Mouse (Mus musculus) forebrain, embryonic 11.5 days (tissue): Measurements from ENCODE around the gene Tenm4. TPM values are rescaled to one million over a fixed set of nuclear protein-coding genes. Genes with fewer than 3 reads are reported as not detected.

Experiments used
- ATAC-seq: fragments of 200-750 bp; cut with Nextera tagmentation; replicated peaks from 2 replicates; pipeline ENCODE4 v1.8.0; 2017; ENCODE audit warnings: moderate TSS enrichment; ENCODE audit not compliant: low FRiP score
- DNase-seq: peaks from one replicate; pipeline ENCODE4 v3.0.0-alpha.2; 2017; ENCODE audit warnings: low spot score
- H3K27ac ChIP-seq: fragments of 300-500 bp; sonication (generic); 2 replicates; pipeline ENCODE4 v1.5.1; 2014; ENCODE audit warnings: low read depth, low read length
- H3K27me3 ChIP-seq: fragments of 300-500 bp; sonication (generic); 2 replicates; pipeline ENCODE4 v1.6.1; 2014; ENCODE audit warnings: mild to moderate bottlenecking, low read length, mixed read lengths; ENCODE audit not compliant: control insufficient read depth, insufficient read depth
- H3K36me3 ChIP-seq: fragments of 300-500 bp; sonication (generic); 2 replicates; pipeline ENCODE4 v1.6.1; 2014; ENCODE audit warnings: mild to moderate bottlenecking, low read length, moderate library complexity, mixed read lengths; ENCODE audit not compliant: control insufficient read depth, insufficient read depth
- H3K4me1 ChIP-seq: fragments of 300-500 bp; sonication (generic); replicated peaks from 2 replicates; pipeline ENCODE4 v1.6.1; 2014; ENCODE audit warnings: low read length, mixed read lengths; ENCODE audit not compliant: control insufficient read depth, insufficient read depth
- H3K4me2 ChIP-seq: fragments of 300-500 bp; sonication (generic); 2 replicates; pipeline ENCODE4 v1.6.1; 2014; ENCODE audit warnings: low read depth, mild to moderate bottlenecking, low read length, moderate library complexity, mixed read lengths; ENCODE audit not compliant: severe bottlenecking
- H3K4me3 ChIP-seq: fragments of 300-500 bp; sonication (generic); 2 replicates; pipeline ENCODE4 v1.5.1; 2014; ENCODE audit warnings: low read depth, low read length
- H3K9ac ChIP-seq: fragments of 300-500 bp; sonication (generic); 2 replicates; pipeline ENCODE4 v1.6.1; 2014; ENCODE audit warnings: low read length
- H3K9me3 ChIP-seq: fragments of 300-500 bp; sonication (generic); 2 replicates; pipeline ENCODE4 v1.6.1; 2016; ENCODE audit warnings: low read length, mixed read lengths; ENCODE audit not compliant: control insufficient read depth
- WGBS: fragments of 180-500 bp; shearing (Covaris S2); extraction: QIAGEN DNeasy Blood & Tissue Kit; methylation state at CpG from one replicate; pipeline ENCODE4 v1.1.7; 2014; 5-methylcytosine and 5-hydroxymethylcytosine counted together
- polyA plus RNA-seq: library from polyadenylated mRNA; unstranded; fragments of >200 nt; fragmentation: Nextera tagmentation; extraction: Ambion mirVana; gene quantifications from 2 replicates; pipeline ENCODE4 v1.2.1, GENCODE M21; 2014

The Tenm4 gene
- polyA plus RNA-seq, 1 experiment from 2014 or later: 47.9 TPM

GRCm38 (mm10) chr7:96788135-96788534 is 617.1 kb downstream of the Tenm4 start:
- WGBS: 65% methylated on average over 4 of the region's 4 CpGs
- ATAC-seq: no peak
- no peak overlapping the region for H3K9ac ChIP-seq
- no peak overlapping the region for H3K27ac ChIP-seq
- H3K4me3 ChIP-seq: no peak overlapping the region
- no peaks in the 10 kb centered on the region for H3K36me3 ChIP-seq
- no peaks in the 10 kb centered on the region for H3K9me3 ChIP-seq
- H3K4me2 ChIP-seq: no peak overlapping the region
- DNase-seq: no peak
- H3K4me1 ChIP-seq: peaks cover 4% of the 10 kb centered on the region; the same call in 1 of the 2 replicates
- no peaks in the 10 kb centered on the region for H3K27me3 ChIP-seq

GRCm38 (mm10) chr7:96790326-96790725 is 619.3 kb downstream of the Tenm4 start:
- no peak overlapping the region for H3K4me3 ChIP-seq
- 85% methylated on average over 2 of the region's 2 CpGs for WGBS
- DNase-seq: no peak
- no peaks in the 10 kb centered on the region for H3K36me3 ChIP-seq
- ATAC-seq: no peak
- no peak overlapping the region for H3K9ac ChIP-seq
- H3K4me1 ChIP-seq: peaks cover 4% of the 10 kb centered on the region; the same call in 1 of the 2 replicates
- no peak overlapping the region for H3K4me2 ChIP-seq
- no peaks in the 10 kb centered on the region for H3K27me3 ChIP-seq
- no peaks in the 10 kb centered on the region for H3K9me3 ChIP-seq
- no peak overlapping the region for H3K27ac ChIP-seq

GRCm38 (mm10) chr7:96792456-96793229 is 621.6 kb downstream of the Tenm4 start:
- H3K9ac ChIP-seq: no peak overlapping the region
- no peak for ATAC-seq
- H3K27me3 ChIP-seq: no peaks in the 10 kb centered on the region
- no peak overlapping the region for H3K4me3 ChIP-seq
- H3K9me3 ChIP-seq: no peaks in the 10 kb centered on the region
- peaks cover 18% of the 10 kb centered on the region for H3K4me1 ChIP-seq
- 70% methylated on average over 8 of the region's 8 CpGs for WGBS
- no peak overlapping the region for H3K27ac ChIP-seq
- H3K4me2 ChIP-seq: no peak overlapping the region
- no peak for DNase-seq
- H3K36me3 ChIP-seq: no peaks in the 10 kb centered on the region

GRCm38 (mm10) chr7:96796033-96796741 is 625.1 kb downstream of the Tenm4 start:
- DNase-seq: peak; percentile 69
- no peaks in the 10 kb centered on the region for H3K36me3 ChIP-seq
- H3K27me3 ChIP-seq: no peaks in the 10 kb centered on the region

GRCm38 (mm10) chr7:96796788-96797485 is 625.9 kb downstream of the Tenm4 start:
- Histone ChIP-seq H3K36me3 (no peaks in the 10 kb centered on the region), H3K4me3 (no peak overlapping the region), H3K27me3 (no peaks in the 10 kb centered on the region), H3K4me1 (peaks cover 24% of the 10 kb centered on the region), H3K27ac (peak overlapping the region; percentile 82), H3K9me3 (no peaks in the 10 kb centered on the region), H3K4me2 (peak overlapping the region; percentile 18; the same call in 1 of the 2 replicates), H3K9ac (peak overlapping the region; percentile 47)
- DNase-seq (peak; percentile 70), ATAC-seq (peak; percentile 88)
- WGBS: 34% methylated on average over 20 of the region's 20 CpGs

More at GRCm38 (mm10) chr7:96796033-96796741, 625.1 kb downstream of the Tenm4 start:
- Histone ChIP-seq H3K4me3 (no peak overlapping the region), H3K9me3 (no peaks in the 10 kb centered on the region), H3K27ac (peak overlapping the region; percentile 82), H3K4me1 (peaks cover 24% of the 10 kb centered on the region), H3K9ac (peak overlapping the region; percentile 47), H3K4me2 (0 out of 2 replicates have a peak overlapping the region, but pooled peaks have one; percentile 18)
- WGBS: 43% methylated on average over 9 of the region's 9 CpGs
- peak; percentile 67 for ATAC-seq

- DNase-seq (no peak), ATAC-seq (no peak)
- Histone ChIP-seq H3K36me3 (no peaks in the 10 kb centered on the region), H3K4me3 (no peak overlapping the region), H3K4me1 (peaks cover 24% of the 10 kb centered on the region), H3K27ac (peak overlapping the region; percentile 82; the same call in 1 of the 2 replicates), H3K4me2 (no peak overlapping the region), H3K27me3 (no peaks in the 10 kb centered on the region), H3K9ac (peak overlapping the region; percentile 6; the same call in 1 of the 2 replicates), H3K9me3 (no peaks in the 10 kb centered on the region)
- 54% methylated on average over 13 of the region's 13 CpGs for WGBS
These were observed 626.8 kb downstream of the Tenm4 start for GRCm38 (mm10) chr7:96797716-96798332.

GRCm38 (mm10) chr7:96799816-96800215 is 628.8 kb downstream of the Tenm4 start:
- H3K4me3 ChIP-seq: no peak overlapping the region
- H3K9ac ChIP-seq: no peak overlapping the region
- no peaks in the 10 kb centered on the region for H3K36me3 ChIP-seq
- H3K4me1 ChIP-seq: peaks cover 24% of the 10 kb centered on the region
- no peak for ATAC-seq
- H3K27me3 ChIP-seq: no peaks in the 10 kb centered on the region
- 0 out of 2 replicates have a peak overlapping the region, but pooled peaks have one; percentile 8 for H3K4me2 ChIP-seq
- H3K27ac ChIP-seq: no peak overlapping the region
- DNase-seq: no peak
- 24% methylated on average over 5 of the region's 5 CpGs for WGBS
- no peaks in the 10 kb centered on the region for H3K9me3 ChIP-seq

- 82% methylated on average over 9 of the region's 9 CpGs for WGBS
- Histone ChIP-seq H3K36me3 (no peaks in the 10 kb centered on the region), H3K4me3 (no peak overlapping the region), H3K4me2 (no peak overlapping the region), H3K4me1 (peaks cover 20% of the 10 kb centered on the region), H3K27ac (no peak overlapping the region), H3K27me3 (no peaks in the 10 kb centered on the region; the same call in 1 of the 2 replicates), H3K9me3 (no peaks in the 10 kb centered on the region), H3K9ac (no peak overlapping the region)
- no peak for DNase-seq
- no peak for ATAC-seq
These were observed 630.3 kb downstream of the Tenm4 start for GRCm38 (mm10) chr7:96801368-96801767.
